Mouse (Mus musculus): ENCODE data around the gene Lin7c.
"Not testable (repeated sequence)": the region's sequence is repeated elsewhere in the genome, so short reads cannot be mapped to it uniquely, and the experiment has no call there.

Lin7c gene

DNA sequence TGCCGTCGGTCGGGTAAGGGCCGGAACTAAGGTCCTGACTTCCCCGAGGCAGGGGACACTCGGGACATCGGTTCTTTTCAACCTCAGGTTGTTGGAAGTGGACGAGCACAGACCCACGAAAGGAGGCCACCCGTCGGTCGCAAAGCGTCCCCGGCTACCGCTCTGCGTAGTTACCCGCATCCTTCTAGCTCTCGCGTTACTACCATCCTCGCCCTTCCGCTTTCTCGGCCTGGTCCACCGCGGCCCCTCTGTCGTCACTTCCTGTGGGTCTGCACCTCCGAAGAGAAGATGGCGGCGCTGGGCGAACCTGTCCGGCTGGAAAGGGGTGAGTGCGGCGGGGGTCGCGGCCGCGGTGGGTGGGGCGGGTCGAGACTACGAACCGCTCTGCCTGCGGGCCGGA is at the start of gene Lin7c:
Lin7c (plus strand) TSS at position 257 of the 400 bp plus-strand sequence.
- in situ Hi-C loops (cut with MboI; ENCODE audit: low sequenced_read_pairs) = no loop called here

GRCm38 (mm10) chr2:109846401-109846800 is 44.3 kb upstream of the Lin7c start:
- in situ Hi-C loops (cut with MboI; ENCODE audit: low sequenced_read_pairs) = no loop called here

DNA sequence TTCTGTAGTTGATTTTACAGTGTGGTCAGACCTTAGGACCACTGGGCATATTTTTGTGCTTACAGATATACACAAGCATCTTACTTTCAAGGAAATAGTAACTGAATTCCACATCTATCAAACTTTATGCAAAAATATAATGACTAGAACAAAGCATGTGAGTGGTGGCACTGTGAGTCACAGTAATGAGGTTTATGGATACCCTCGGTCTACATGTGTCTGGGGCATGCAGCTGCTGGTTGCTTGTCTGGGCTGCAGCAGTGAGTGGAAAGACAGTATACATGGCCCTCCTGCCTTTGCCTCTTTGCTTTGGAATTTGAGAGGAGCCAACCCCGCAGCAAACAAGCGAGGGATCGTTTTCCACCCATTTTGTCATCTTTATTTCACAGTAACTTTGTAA is 42.3 kb upstream of the Lin7c start:
- in situ Hi-C loops (cut with MboI; ENCODE audit: low sequenced_read_pairs) = no loop called here

DNA sequence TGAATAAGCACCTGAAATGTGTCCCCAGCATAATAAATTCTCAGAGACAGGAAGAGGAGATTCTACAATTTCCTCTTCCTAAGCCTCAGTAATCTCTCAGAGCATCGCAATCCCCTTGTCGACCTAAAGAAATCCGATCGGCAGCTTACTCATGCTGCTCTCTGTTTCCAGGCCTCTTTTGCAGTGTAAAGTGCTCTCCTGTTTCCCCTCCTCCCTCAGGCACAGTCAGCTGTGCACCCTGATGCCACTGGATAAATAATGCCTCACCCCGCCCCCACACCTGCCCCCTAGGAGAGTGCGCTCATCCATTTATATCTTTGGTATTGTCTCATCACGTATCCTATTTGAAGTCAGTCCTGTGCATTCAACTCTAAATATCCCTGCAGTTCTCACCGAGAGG is 41.9 kb upstream of the Lin7c start:
- in situ Hi-C loops (cut with MboI; ENCODE audit: low sequenced_read_pairs) = no loop called here

DNA sequence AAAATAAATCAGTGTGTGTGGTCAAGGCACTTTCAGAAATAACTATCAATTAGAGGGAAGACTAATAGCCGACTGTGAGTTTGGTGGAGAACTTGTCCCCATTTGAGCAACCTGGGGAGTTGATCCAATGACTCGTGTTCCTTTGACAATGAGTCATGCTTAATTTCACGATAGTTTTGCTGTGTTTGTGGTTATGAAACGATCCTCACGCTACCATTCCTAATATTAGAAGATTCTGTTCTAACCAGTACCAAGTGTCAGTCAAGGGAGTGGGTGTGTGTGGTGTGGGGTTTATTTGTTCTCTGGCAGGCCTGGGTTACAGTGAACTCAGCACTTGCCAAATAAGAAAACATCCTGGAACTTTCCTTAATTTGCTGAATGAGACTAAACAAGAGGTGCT is 35.1 kb upstream of the Lin7c start:
- in situ Hi-C loops (cut with MboI; ENCODE audit: low sequenced_read_pairs) = no loop called here

DNA sequence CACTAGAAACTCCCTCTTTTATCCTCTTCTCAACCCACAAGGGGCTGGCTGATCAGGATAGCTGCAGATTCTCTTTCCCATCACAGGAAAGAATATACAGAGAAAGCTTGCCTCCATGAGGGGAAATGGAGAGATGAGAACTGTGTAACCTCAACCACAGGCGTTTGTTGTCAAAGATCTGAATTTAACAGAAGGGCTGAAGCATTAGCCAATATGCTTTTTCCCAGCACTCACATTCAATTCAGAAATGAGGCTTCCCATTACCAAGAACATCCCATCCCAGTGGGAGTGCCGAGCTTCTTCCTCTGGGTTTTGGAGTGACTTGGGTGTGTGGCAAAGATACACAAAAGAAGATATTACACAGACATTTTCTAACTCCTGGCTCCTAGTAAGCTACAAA is 31.0 kb upstream of the Lin7c start:
- in situ Hi-C loops (cut with MboI; ENCODE audit: low sequenced_read_pairs) = no loop called here

DNA sequence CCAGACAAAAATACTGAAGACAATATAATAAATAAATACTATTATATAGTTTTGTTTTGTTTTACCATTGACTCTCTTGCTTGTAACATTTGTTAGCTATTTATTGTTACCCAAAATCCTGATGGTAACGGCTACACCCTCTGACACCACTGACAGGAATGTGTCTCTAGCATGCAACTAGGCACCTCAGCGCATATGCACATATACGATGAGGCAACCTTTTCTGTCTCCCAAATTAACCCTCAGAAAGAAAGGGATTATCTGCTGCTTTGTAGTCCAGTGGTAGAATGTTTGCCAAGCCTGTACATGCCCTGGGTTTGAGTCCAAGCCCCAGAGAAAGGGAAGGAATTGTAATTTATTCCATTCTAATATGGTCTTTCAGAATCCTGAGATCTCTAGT is 29.8 kb upstream of the Lin7c start:
- in situ Hi-C loops (cut with MboI; ENCODE audit: low sequenced_read_pairs) = no loop called here

DNA sequence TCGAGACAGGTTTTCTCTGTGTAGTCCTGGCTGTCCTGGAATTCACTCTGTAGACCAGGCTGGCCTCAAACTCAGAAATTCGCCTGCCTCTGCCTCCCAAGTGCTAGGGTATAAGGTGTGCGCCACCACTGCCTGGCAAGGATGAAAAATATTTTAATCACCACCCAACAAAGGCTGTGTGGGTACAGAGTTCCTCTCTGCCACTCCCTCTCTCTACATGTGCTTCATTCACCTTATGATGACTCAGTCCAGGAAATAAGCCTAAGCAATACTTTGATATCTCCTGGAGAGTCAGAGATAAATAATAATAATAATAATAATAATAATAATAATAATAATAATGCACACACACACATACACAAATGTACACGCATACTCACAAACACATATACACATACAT is 11.2 kb upstream of the Lin7c start:
- in situ Hi-C loops (cut with MboI; ENCODE audit: low sequenced_read_pairs) = not testable (repeated sequence)

DNA sequence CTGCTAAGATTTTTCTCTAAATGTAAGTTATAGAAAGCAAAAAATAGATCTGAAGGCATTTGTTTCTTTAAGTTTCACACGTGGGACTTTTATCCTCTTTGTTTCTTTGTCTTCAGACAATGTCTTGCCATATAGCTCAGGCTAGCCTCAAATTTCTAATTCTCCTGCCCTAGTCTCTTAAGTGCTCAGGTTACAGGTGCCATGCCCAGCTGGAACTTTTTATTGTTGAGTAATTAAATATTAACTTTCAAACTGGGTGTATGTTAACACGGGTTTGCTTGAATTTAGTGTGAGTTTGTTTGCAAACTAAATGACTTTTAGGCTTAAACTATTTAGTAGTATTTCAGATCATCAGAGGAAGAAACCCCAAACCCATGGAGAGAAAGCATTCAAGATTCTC is 9.5 kb upstream of the Lin7c start:
- in situ Hi-C loops (cut with MboI; ENCODE audit: low sequenced_read_pairs) = no loop called here

DNA sequence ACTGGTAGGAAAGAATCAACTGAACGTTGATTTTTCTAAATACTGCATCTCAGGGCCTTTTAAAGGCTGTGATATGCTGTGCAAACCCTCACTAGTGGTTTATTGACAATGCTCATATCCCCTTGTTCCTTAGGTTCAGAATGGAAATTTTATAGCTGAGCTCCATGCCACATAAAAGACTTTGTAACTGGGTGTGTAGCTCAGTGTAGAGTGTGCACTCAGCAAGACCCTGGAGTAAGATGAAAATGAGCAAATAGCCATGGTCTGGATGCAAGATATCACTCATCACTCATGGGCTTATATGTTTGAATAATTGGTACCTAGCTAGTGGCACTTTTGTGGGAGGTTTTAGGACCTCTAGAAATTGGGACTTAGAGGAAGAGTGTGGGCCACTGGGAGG is 9.0 kb upstream of the Lin7c start:
- in situ Hi-C loops (cut with MboI; ENCODE audit: low sequenced_read_pairs) = no loop called here

DNA sequence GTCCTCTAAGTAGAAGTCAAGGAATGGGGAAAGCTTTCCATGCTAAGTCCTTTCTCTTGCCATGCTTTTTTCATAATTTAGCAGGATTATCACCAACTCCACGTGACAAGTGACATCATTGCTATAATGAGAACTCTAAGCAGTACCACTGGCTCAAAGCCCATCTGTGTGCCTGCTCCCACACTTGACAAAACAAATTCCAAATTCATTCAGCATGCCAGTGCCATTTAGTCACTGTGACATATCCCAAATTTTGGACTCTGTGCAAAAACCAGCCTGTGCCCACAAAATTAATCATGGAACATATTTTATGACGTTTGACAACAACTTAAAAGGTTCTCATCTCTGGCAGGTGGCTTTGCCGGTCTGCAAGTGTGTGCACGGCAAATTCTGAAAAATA is 6.5 kb upstream of the Lin7c start:
- in situ Hi-C loops (cut with MboI; ENCODE audit: low sequenced_read_pairs) = no loop called here

DNA sequence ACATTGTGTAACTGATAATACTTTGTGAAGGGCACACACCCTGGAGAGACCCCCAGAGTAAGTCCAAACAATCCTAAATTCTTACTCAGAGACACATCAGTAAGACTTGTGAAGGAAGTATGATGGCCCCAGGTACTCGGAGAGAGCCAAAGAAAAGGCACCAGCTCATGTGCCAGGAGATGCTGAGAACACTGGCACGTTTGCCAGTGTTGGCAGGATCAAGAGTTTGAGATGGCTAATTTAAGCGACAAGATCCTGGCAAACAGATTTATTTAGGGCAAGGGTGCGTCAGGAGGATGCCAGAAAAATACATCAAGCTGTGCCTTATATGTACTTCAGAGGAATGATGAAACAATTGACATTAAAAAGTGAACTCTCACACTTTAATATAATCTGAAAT is 6.1 kb upstream of the Lin7c start:
- in situ Hi-C loops (cut with MboI; ENCODE audit: low sequenced_read_pairs) = no loop called here

DNA sequence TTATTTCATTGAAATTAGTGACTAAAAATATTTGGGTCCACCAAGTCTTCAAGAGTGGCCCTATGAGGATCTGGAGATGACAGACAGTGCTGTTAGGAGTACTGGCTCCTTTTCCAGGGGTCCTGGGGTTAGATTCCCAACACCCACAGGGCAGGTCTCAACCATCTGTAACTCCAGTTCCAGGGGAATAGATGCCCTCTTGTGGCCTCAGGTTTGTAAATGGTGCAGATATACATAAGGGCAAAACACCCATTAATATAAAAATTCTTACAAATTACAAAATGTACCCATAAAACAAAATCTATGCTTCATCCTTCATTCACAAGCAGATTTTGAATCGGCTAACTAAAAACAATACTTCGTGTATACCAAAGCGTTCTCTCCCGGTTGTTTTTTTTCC is 585 bp upstream of the Lin7c start:
- in situ Hi-C loops (cut with MboI; ENCODE audit: low sequenced_read_pairs) = no loop called here

- in situ Hi-C loops (cut with MboI; ENCODE audit: low sequenced_read_pairs) = no loop called here
Measured at GRCm38 (mm10) chr2:109891031-109891430, 378 bp downstream of the Lin7c start.

GRCm38 (mm10) chr2:109891471-109891870 is 818 bp downstream of the Lin7c start:
- in situ Hi-C loops (cut with MboI; ENCODE audit: low sequenced_read_pairs) = no loop called here

- in situ Hi-C loops (cut with MboI; ENCODE audit: low sequenced_read_pairs) = no loop called here
Measured at GRCm38 (mm10) chr2:109896311-109896710, 5.7 kb downstream of the Lin7c start.

GRCm38 (mm10) chr2:109902869-109903268 is 12.2 kb downstream of the Lin7c start:
- in situ Hi-C loops (cut with MboI; ENCODE audit: low sequenced_read_pairs) = loop anchor here (5.0 to 25.0 kb wide), 3 partner anchors 304 to 1159 kb away; no protein-coding TSS in a partner anchor

- in situ Hi-C loops (cut with MboI; ENCODE audit: low sequenced_read_pairs) = loop anchor here (5.0 to 25.0 kb wide), 3 partner anchors 303 to 1158 kb away; no protein-coding TSS in a partner anchor
Measured at GRCm38 (mm10) chr2:109904171-109904821, 13.6 kb downstream of the Lin7c start.

- in situ Hi-C loops (cut with MboI; ENCODE audit: low sequenced_read_pairs) = loop anchor here (10.0 to 25.0 kb wide), 2 partner anchors 656 to 1153 kb away; no protein-coding TSS in a partner anchor
Measured at GRCm38 (mm10) chr2:109909122-109909521, 18.5 kb downstream of the Lin7c start.

GRCm38 (mm10) chr2:109912216-109912615 is 21.6 kb downstream of the Lin7c start:
- in situ Hi-C loops (cut with MboI; ENCODE audit: low sequenced_read_pairs) = loop anchor here (25.0 kb wide), 1 partner anchor 1150 kb away; no protein-coding TSS in a partner anchor

DNA sequence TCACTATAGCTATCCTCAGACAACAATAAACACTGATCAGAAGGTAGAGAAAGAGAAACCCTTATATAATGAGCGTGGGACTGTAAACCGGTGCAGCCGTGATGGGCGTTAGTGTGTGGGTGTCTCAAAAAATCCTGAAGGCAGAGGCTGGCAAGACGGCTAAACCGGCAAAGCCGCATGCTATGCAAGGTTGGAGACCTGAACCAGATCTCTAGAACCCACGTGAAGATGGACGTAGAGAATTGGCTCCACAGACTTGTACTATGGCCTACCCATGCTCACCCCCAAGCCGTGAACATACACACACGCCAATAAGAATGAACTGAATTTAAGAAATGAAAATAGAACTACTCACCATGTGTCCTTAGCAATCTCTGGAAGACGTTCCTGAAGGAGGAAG is 22.1 kb downstream of the Lin7c start:
- in situ Hi-C loops (cut with MboI; ENCODE audit: low sequenced_read_pairs) = loop anchor here (25.0 kb wide), 1 partner anchor 1150 kb away; no protein-coding TSS in a partner anchor

DNA sequence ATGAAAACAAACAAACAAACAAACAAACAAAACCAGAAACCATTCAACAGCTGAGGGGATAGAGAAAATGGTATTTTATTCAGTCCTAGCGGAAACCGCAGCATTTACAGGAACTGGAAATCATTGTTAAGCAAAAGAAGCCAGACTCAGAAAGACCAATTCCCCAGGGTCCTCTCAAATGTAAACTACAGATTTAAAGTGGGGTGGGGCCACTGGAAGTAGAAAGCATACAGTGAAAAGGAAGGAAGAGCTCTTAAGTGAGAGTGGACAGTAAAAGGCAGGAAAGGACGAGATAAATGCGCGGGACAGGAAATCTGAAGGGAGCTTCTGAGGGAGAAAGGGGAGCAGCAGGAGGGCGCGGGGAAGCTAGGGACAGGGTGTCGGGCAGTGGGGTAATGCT is 22.6 kb downstream of the Lin7c start:
- in situ Hi-C loops (cut with MboI; ENCODE audit: low sequenced_read_pairs) = loop anchor here (25.0 kb wide), 1 partner anchor 1149 kb away; no protein-coding TSS in a partner anchor

- in situ Hi-C loops (cut with MboI; ENCODE audit: low sequenced_read_pairs) = loop anchor here (25.0 kb wide), 1 partner anchor 1148 kb away; no protein-coding TSS in a partner anchor
Measured at GRCm38 (mm10) chr2:109914601-109915000, 23.9 kb downstream of the Lin7c start.

Measured in CH12F3 (cell line).